Comparison of ENCODE assay signal across 16 mouse cellular contexts in the genomic region with DNA sequence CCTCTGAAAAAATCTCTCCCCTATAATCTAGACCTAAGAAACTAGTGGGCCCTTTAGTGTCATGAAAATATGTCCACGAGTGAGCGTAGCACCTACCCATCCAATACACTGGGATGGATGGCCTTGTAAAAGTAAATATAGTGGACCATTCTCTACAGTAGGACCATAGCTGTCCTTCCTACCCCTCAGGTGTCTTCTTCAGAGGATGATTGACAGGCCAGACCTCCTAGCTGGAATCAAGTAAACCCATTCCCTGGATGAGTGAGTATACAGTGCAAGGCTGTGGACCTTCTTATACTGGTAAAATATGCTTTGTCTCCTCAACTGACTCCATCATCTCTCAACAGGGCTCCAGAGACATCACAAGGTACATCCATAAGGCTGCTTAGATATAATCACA.
"Had no signal": no experiment of that assay in that cellular context is flagged by ENCODE, and none has a peak within 500 bp of the region (broad histone marks: within the 10 kb centered on the region; RNA-seq: fewer than 3 reads in every experiment).

No protein-coding gene starts in this region.

- H3K27ac ChIP-seq: lung, embryonic 15.5 days; macrophage; midbrain, embryonic 13.5 days; midbrain, embryonic 15.5 days; neural tube, embryonic 12.5 days; stomach, embryonic 15.5 days; stomach, postnatal 0 days had no signal

- H3K4me1 ChIP-seq: lung, embryonic 15.5 days; megakaryocyte, embryonic 14.5 days; midbrain, embryonic 13.5 days; midbrain, embryonic 15.5 days; neural tube, embryonic 12.5 days; stomach, embryonic 15.5 days had no signal

- ATAC-seq: lung, postnatal 0 days; midbrain, embryonic 13.5 days; midbrain, embryonic 15.5 days had no signal

- DNase-seq: lung, adult 2 months; lung, postnatal 14 days; lung, postnatal 36 days; thymus, adult 2 months; thymus, postnatal 25 days; thymus, postnatal 4 days had no signal

- H3K4me2 ChIP-seq: lung, embryonic 15.5 days; midbrain, embryonic 11.5 days; midbrain, embryonic 13.5 days; midbrain, embryonic 15.5 days; neural tube, embryonic 12.5 days; stomach, embryonic 15.5 days had no signal

- H3K9ac ChIP-seq: lung, embryonic 15.5 days; midbrain, embryonic 13.5 days; midbrain, embryonic 15.5 days; neural tube, embryonic 12.5 days; stomach, embryonic 15.5 days had no signal

- H3K36me3 ChIP-seq: lung, embryonic 15.5 days; midbrain, embryonic 13.5 days; midbrain, embryonic 15.5 days; neural tube, embryonic 12.5 days; stomach, embryonic 15.5 days had no signal

- H3K9me3 ChIP-seq: lung, embryonic 15.5 days; midbrain, embryonic 13.5 days; midbrain, embryonic 15.5 days; neural tube, embryonic 12.5 days; stomach, embryonic 15.5 days had no signal

- H3K27me3 ChIP-seq: lung, embryonic 15.5 days; megakaryocyte, embryonic 14.5 days; midbrain, embryonic 13.5 days; midbrain, embryonic 15.5 days; neural tube, embryonic 12.5 days; stomach, embryonic 15.5 days had no signal

- H3K4me3 ChIP-seq: lung, embryonic 15.5 days; megakaryocyte, embryonic 14.5 days; midbrain, embryonic 13.5 days; midbrain, embryonic 15.5 days; neural tube, embryonic 12.5 days; stomach, embryonic 15.5 days had no signal
